ENCODE assay signal across 12 mouse cellular contexts in the genomic region with DNA sequence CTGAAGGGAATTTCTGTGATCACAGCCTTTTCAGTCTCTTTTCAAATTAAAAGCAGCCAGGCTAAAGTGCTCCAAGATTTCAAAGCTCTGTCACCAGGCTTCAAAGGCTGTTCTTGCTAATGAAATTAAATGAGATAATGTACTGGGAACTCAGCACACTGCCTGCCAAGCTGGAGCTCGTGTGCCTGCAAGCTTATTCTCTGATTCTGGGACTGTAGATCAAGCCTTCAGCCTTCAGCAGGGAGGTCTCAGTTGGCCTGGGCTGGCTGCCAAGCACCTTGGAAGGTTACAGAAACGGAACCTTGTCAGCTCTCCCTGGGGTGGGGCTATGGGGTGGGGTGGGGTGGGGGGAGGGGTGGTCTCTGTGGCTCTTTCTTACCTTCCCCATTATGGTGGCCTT. TPM values are rescaled to one million over a fixed set of nuclear protein-coding genes. Genes with fewer than 3 reads are reported as not detected.
DNase-seq lines count a peak whose midpoint lies in the region; ATAC-seq and TF ChIP-seq lines count a peak whose summit lies in the region.
"Had no signal": no experiment of that assay in that cellular context is flagged by ENCODE, and none has a peak within 500 bp of the region (broad histone marks: within the 10 kb centered on the region; RNA-seq: fewer than 3 reads in every experiment).

No protein-coding gene starts in this region.

- H3K27ac ChIP-seq in liver, embryonic 12.5 days = no peak overlapping the region
- H3K27ac ChIP-seq in bone marrow, adult 2 months (ENCODE audit: control insufficient read depth, insufficient read depth, low read depth, low read length, poor library complexity) = peak overlapping the region; percentile 3; the same call in 1 of the 2 replicates
- peak overlapping the region; percentile 61; the same call in 1 of the 2 replicates for H3K27ac ChIP-seq in liver, postnatal 0 days (ENCODE audit: low read depth)
- H3K27ac ChIP-seq in midbrain, embryonic 15.5 days = no peak overlapping the region; the same call in 1 of the 2 replicates
- H3K27ac ChIP-seq: hindbrain, embryonic 12.5 days; lung, embryonic 15.5 days had no signal

- no peak overlapping the region for H3K4me2 ChIP-seq in liver, embryonic 12.5 days
- no peak overlapping the region for H3K4me2 ChIP-seq in liver, postnatal 0 days (ENCODE audit: low read depth, low read length)
- no peak overlapping the region for H3K4me2 ChIP-seq in midbrain, embryonic 15.5 days
- H3K4me2 ChIP-seq: hindbrain, embryonic 12.5 days; lung, embryonic 15.5 days had no signal

- peak; percentile 15 for DNase-seq in liver
- peak; percentile 67 to 85 for DNase-seq in adrenal gland, adult (ENCODE audit: inconsistent age in 2 of 2, low spot score in 1 of 2)
- DNase-seq in liver, postnatal 0 days = peak; percentile 42
- no peak for DNase-seq in frontal cortex, postnatal 14 days (ENCODE audit: low spot score in 2 of 2)
- DNase-seq: cerebellum, adult 11 months had no signal

- H3K36me3 ChIP-seq in liver, embryonic 12.5 days = no peaks in the 10 kb centered on the region
- no peaks in the 10 kb centered on the region for H3K36me3 ChIP-seq in liver, postnatal 0 days (replicated peaks; ENCODE audit: insufficient read depth, low read length)
- no peaks in the 10 kb centered on the region for H3K36me3 ChIP-seq in midbrain, embryonic 15.5 days (replicated peaks)
- H3K36me3 ChIP-seq: hindbrain, embryonic 12.5 days; lung, embryonic 15.5 days had no signal

- no peak for ATAC-seq in liver, embryonic 12.5 days
- no peak for ATAC-seq in liver, postnatal 0 days
- ATAC-seq in midbrain, embryonic 15.5 days (replicated peaks) = no peak
- no peak for ATAC-seq in erythroid progenitor cell, adult 5-6 weeks (replicated peaks; ENCODE audit: low FRiP score, poor library complexity, severe bottlenecking)
- ATAC-seq: Patski had no signal

- H3K9me3 ChIP-seq in liver, embryonic 12.5 days (replicated peaks) = no peaks in the 10 kb centered on the region
- no peaks in the 10 kb centered on the region for H3K9me3 ChIP-seq in liver, postnatal 0 days (ENCODE audit: low read length)
- H3K9me3 ChIP-seq in midbrain, embryonic 15.5 days = no peaks in the 10 kb centered on the region
- H3K9me3 ChIP-seq: hindbrain, embryonic 12.5 days; lung, embryonic 15.5 days had no signal

- TF ChIP-seq POLR2A in bone marrow, adult 2 months (IDR thresholded peaks at IDR 0.05; ENCODE audit: borderline replicate concordance, control insufficient read depth, low read depth, low read length) = no peak

- no peak for TF ChIP-seq EP300 in liver, postnatal 0 days (IDR thresholded peaks at IDR 0.05; ENCODE audit: low read depth)

- H3K4me1 ChIP-seq in liver, embryonic 12.5 days = 0 out of 2 replicates have a peak, but pooled peaks cover 3% of the 10 kb centered on the region
- H3K4me1 ChIP-seq in bone marrow, adult 2 months (ENCODE audit: control insufficient read depth, insufficient read depth, low read length) = peaks cover 8% of the 10 kb centered on the region
- peaks cover 16% of the 10 kb centered on the region for H3K4me1 ChIP-seq in liver, postnatal 0 days (ENCODE audit: insufficient read depth)
- peaks cover 16% of the 10 kb centered on the region for H3K4me1 ChIP-seq in midbrain, embryonic 15.5 days

- H3K27me3 ChIP-seq in liver, embryonic 12.5 days (replicated peaks) = peaks cover 24% of the 10 kb centered on the region
- H3K27me3 ChIP-seq in liver, postnatal 0 days (ENCODE audit: insufficient read depth, low read length) = peaks cover 3% of the 10 kb centered on the region; the same call in 1 of the 2 replicates
- H3K27me3 ChIP-seq in midbrain, embryonic 15.5 days (replicated peaks) = no peaks in the 10 kb centered on the region
- H3K27me3 ChIP-seq: hindbrain, embryonic 12.5 days; lung, embryonic 15.5 days had no signal

- H3K4me3 ChIP-seq in liver, embryonic 12.5 days = no peak overlapping the region
- H3K4me3 ChIP-seq in bone marrow, adult 2 months (replicated peaks; ENCODE audit: control insufficient read depth, low read depth, low read length) = no peak overlapping the region
- H3K4me3 ChIP-seq in liver, postnatal 0 days (ENCODE audit: low read depth, low read length) = no peak overlapping the region
- no peak overlapping the region for H3K4me3 ChIP-seq in midbrain, embryonic 15.5 days
- H3K4me3 ChIP-seq: hindbrain, embryonic 12.5 days; lung, embryonic 15.5 days had no signal

- no peak overlapping the region for H3K9ac ChIP-seq in liver, embryonic 12.5 days
- no peak overlapping the region for H3K9ac ChIP-seq in liver, postnatal 0 days (replicated peaks)
- no peak overlapping the region for H3K9ac ChIP-seq in midbrain, embryonic 15.5 days
- H3K9ac ChIP-seq: hindbrain, embryonic 12.5 days; lung, embryonic 15.5 days had no signal

- no peak for TF ChIP-seq CTCF in bone marrow, adult 2 months (IDR thresholded peaks at IDR 0.05; ENCODE audit: control insufficient read depth, insufficient read depth, low read length)
- no peak for TF ChIP-seq CTCF in liver, postnatal 0 days (IDR thresholded peaks at IDR 0.05; ENCODE audit: low read depth)

- whole genome bisulfite sequencing in liver, embryonic 12.5 days (ENCODE audit: insufficient replicate concordance) = 19% methylated on average over 2 of the region's 2 CpGs
- 6% methylated on average over 2 of the region's 2 CpGs for WGBS in bone marrow, adult 2 months
- WGBS in liver, postnatal 0 days (ENCODE audit: insufficient replicate concordance) = 16% methylated on average over 2 of the region's 2 CpGs
- 21% methylated on average over 2 of the region's 2 CpGs for WGBS in midbrain, embryonic 15.5 days

RNA-seq across cellular contexts. Expression of a gene that starts 24.0 kb away (rescaled TPM):
- 2.6 and 3.2 TPM in 2 replicates for polyA plus RNA-seq in liver, embryonic 12.5 days (2016; fragmentation: Nextera tagmentation; extraction: Ambion mirVana)
- polyA plus RNA-seq in bone marrow, adult 2 months (2011; ENCODE audit: insufficient read depth, insufficient read length, low replicate concordance, missing spikeins) = 11.2 and 14.1 TPM in 2 replicates
- 4.0 and 5.7 TPM in 2 replicates for polyA plus RNA-seq in liver, postnatal 0 days (2015; fragmentation: Nextera tagmentation; extraction: Ambion mirVana)
- polyA plus RNA-seq in midbrain, embryonic 15.5 days (2015; fragmentation: Nextera tagmentation; extraction: Ambion mirVana) = 128 and 138 TPM in 2 replicates
- total RNA-seq in erythroid progenitor cell, adult 5-6 weeks (2015; ENCODE audit: low replicate concordance) = 5.0 and 5.4 TPM in 2 replicates
- 3.4 and 7.2 TPM in 2 replicates for total RNA-seq in erythroid progenitor cell, adult 5-6 weeks (2017; ENCODE audit: low replicate concordance)

Comparison
In these comparisons a context has a peak if more than half of its experiments do, and no peak if none do; other contexts are left out.
1. H3K27ac ChIP-seq: peak in bone marrow, adult 2 months (single experiment) and liver, postnatal 0 days (single experiment); none in liver, embryonic 12.5 days (single experiment) and midbrain, embryonic 15.5 days (single experiment).
2. DNase-seq: peak in liver (single experiment), adrenal gland, adult (2 of 2) and liver, postnatal 0 days (single experiment); none in frontal cortex, postnatal 14 days (0 of 2).